Mouse (Mus musculus) liver, adult 2 months (tissue): ENCODE measurements around the gene Zmynd19.

Experiments used
- CTCF ChIP-seq: fragments of 200-500 bp; IDR thresholded peaks from 2 replicates; pipeline ENCODE4 v1.5.1; 2011; ENCODE audit warnings: low read depth, low read length, control low read depth
- POLR2A ChIP-seq: fragments of 200-500 bp; IDR thresholded peaks from 2 replicates; pipeline ENCODE4 v1.6.1; 2011; ENCODE audit warnings: low read length, control low read depth; ENCODE audit not compliant: insufficient read depth; ENCODE audit errors: extremely low read depth

- TF ChIP-seq CTCF (no peak), POLR2A (no peak)
Observed at GRCm38 (mm10) chr2:24926345-24926964, 23.1 kb upstream of the Zmynd19 start.
